Comparison of ENCODE assay signal across 8 mouse cellular contexts in the genomic region with DNA sequence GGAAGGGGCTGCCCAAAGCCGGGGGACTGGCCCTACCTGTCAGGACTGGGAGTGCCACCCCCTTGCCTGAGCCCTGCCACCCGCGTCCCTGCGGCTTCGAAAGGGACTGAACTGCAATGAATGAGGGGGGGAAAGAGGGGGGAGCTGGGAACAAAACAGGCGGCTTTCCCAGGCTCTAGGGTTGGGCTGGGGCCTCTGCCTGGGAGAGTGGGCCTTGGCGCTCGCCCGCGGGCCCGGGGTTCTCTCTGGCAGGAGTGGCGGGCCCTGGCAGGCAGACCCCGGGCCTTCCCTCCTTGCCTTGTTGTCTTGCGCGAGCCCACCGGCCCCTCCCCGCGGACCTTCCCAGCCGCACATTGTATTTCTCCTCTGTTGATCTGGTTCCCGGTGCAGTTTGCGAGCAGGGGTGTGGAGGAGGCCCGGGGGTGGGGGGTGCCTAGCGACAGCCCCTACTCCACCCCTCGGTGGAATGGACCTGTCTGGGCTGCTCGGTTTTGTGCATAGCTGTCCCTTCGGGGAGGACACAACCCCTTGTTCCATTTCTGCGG. TPM values are rescaled to one million over a fixed set of nuclear protein-coding genes. Genes with fewer than 3 reads are reported as not detected.
DNase-seq lines count a peak whose midpoint lies in the region; ATAC-seq and TF ChIP-seq lines count a peak whose summit lies in the region.
"Had no signal": no experiment of that assay in that cellular context is flagged by ENCODE, and none has a peak within 500 bp of the region (broad histone marks: within the 10 kb centered on the region; RNA-seq: fewer than 3 reads in every experiment).

No protein-coding gene starts in this region.

- H3K4me1 ChIP-seq in lung, embryonic 16.5 days (replicated peaks; ENCODE audit: control insufficient read depth, insufficient read depth, low read length): peaks cover 39% of the 10 kb centered on the region
- peaks cover 13% of the 10 kb centered on the region for H3K4me1 ChIP-seq in embryonic facial prominence, embryonic 11.5 days (ENCODE audit: control insufficient read depth, insufficient read depth, low read length)
- peaks cover 31% of the 10 kb centered on the region for H3K4me1 ChIP-seq in hindbrain, postnatal 0 days (ENCODE audit: insufficient read depth, low read length)
- peaks cover 62% of the 10 kb centered on the region for H3K4me1 ChIP-seq in neural tube, embryonic 12.5 days

- H3K36me3 ChIP-seq in lung, embryonic 16.5 days (ENCODE audit: control insufficient read depth, insufficient read depth, low read length): no peaks in the 10 kb centered on the region
- no peaks in the 10 kb centered on the region for H3K36me3 ChIP-seq in embryonic facial prominence, embryonic 11.5 days (replicated peaks; ENCODE audit: control insufficient read depth, insufficient read depth, low read depth, low read length)
- no peaks in the 10 kb centered on the region for H3K36me3 ChIP-seq in hindbrain, postnatal 0 days (ENCODE audit: insufficient read depth, low read length)
- H3K36me3 ChIP-seq in neural tube, embryonic 12.5 days: no peaks in the 10 kb centered on the region

- H3K4me3 ChIP-seq in lung, embryonic 16.5 days (ENCODE audit: low read length): peak overlapping the region; percentile 79
- peak overlapping the region; percentile 92 for H3K4me3 ChIP-seq in embryonic facial prominence, embryonic 11.5 days (ENCODE audit: low read depth, low read length)
- H3K4me3 ChIP-seq in hindbrain, postnatal 0 days (ENCODE audit: low read length): peak overlapping the region; percentile 87
- H3K4me3 ChIP-seq in neural tube, embryonic 12.5 days: peak overlapping the region; percentile 97

- peaks cover 37% of the 10 kb centered on the region for H3K27me3 ChIP-seq in lung, embryonic 16.5 days (ENCODE audit: control insufficient read depth, insufficient read depth, low read depth, low read length)
- no peaks in the 10 kb centered on the region for H3K27me3 ChIP-seq in embryonic facial prominence, embryonic 11.5 days (ENCODE audit: control insufficient read depth, insufficient read depth, low read length)
- no peaks in the 10 kb centered on the region for H3K27me3 ChIP-seq in hindbrain, postnatal 0 days (ENCODE audit: insufficient read depth, low read length)
- H3K27me3 ChIP-seq in neural tube, embryonic 12.5 days (replicated peaks): 0 out of 2 replicates have a peak, but pooled peaks cover 4% of the 10 kb centered on the region

- peak overlapping the region; percentile 76 for H3K9ac ChIP-seq in lung, embryonic 16.5 days (ENCODE audit: low read length)
- H3K9ac ChIP-seq in embryonic facial prominence, embryonic 11.5 days (replicated peaks; ENCODE audit: low read length): peak overlapping the region; percentile 94
- peak overlapping the region; percentile 92 for H3K9ac ChIP-seq in hindbrain, postnatal 0 days (replicated peaks; ENCODE audit: low read length)
- H3K9ac ChIP-seq in neural tube, embryonic 12.5 days: peak overlapping the region; percentile 99

- peak overlapping the region; percentile 82 for H3K27ac ChIP-seq in lung, embryonic 16.5 days (ENCODE audit: low read length)
- H3K27ac ChIP-seq in embryonic facial prominence, embryonic 11.5 days (replicated peaks; ENCODE audit: low read depth, low read length): peak overlapping the region; percentile 94
- peak overlapping the region; percentile 98 for H3K27ac ChIP-seq in hindbrain, postnatal 0 days
- H3K27ac ChIP-seq in neural tube, embryonic 12.5 days: peak overlapping the region; percentile 97

- TF ChIP-seq CTCF in hindbrain, postnatal 0 days (IDR thresholded peaks at IDR 0.05; ENCODE audit: low read depth): 0 out of 2 replicates have a peak, but pooled peaks have one; percentile 1

- under 1% methylated on average over 26 of the region's 27 CpGs for WGBS in lung, embryonic 16.5 days
- under 1% methylated on average over 26 of the region's 27 CpGs for WGBS in embryonic facial prominence, embryonic 11.5 days
- WGBS in hindbrain, postnatal 0 days: 1% methylated on average over 27 of the region's 27 CpGs
- 2% methylated on average over 27 of the region's 27 CpGs for WGBS in neural tube, embryonic 12.5 days

- no peak for DNase-seq in lung, postnatal 36 days
- DNase-seq in embryonic facial prominence, embryonic 11.5 days (ENCODE audit: low spot score): peak; percentile 70
- peak; percentile 84 for DNase-seq in hindbrain, postnatal 0 days (ENCODE audit: low spot score)
- no peak for DNase-seq in urinary bladder, adult 2 months (ENCODE audit: low spot score)
- DNase-seq in left cerebral cortex, adult 9 months (ENCODE audit: low spot score in 2 of 2): no peak

- H3K4me2 ChIP-seq in lung, embryonic 16.5 days (ENCODE audit: low read depth, low read length): peak overlapping the region; percentile 97
- peak overlapping the region; percentile 98 for H3K4me2 ChIP-seq in embryonic facial prominence, embryonic 11.5 days (ENCODE audit: low read depth, low read length)
- H3K4me2 ChIP-seq in hindbrain, postnatal 0 days (ENCODE audit: low read depth, low read length): peak overlapping the region; percentile 91
- peak overlapping the region; percentile 92 for H3K4me2 ChIP-seq in neural tube, embryonic 12.5 days (replicated peaks)

- no peaks in the 10 kb centered on the region for H3K9me3 ChIP-seq in lung, embryonic 16.5 days (ENCODE audit: control insufficient read depth, low read length)
- H3K9me3 ChIP-seq in embryonic facial prominence, embryonic 11.5 days (replicated peaks; ENCODE audit: control insufficient read depth, low read length): no peaks in the 10 kb centered on the region
- no peaks in the 10 kb centered on the region for H3K9me3 ChIP-seq in hindbrain, postnatal 0 days (ENCODE audit: low read length)
- H3K9me3 ChIP-seq in neural tube, embryonic 12.5 days: no peaks in the 10 kb centered on the region

- peak; percentile 54 for ATAC-seq in lung, embryonic 16.5 days (ENCODE audit: low read depth)
- ATAC-seq in embryonic facial prominence, embryonic 11.5 days (replicated peaks; ENCODE audit: insufficient number of reproducible peaks, low FRiP score, low TSS enrichment, low read depth): peak; percentile 61
- ATAC-seq in hindbrain, postnatal 0 days: peak; percentile 75
- ATAC-seq in neural tube, embryonic 12.5 days (ENCODE audit: low FRiP score, low read depth): peak; percentile 79

RNA-seq across cellular contexts. Expression of a gene that starts 0.7 kb away (rescaled TPM):
- polyA plus RNA-seq in lung, embryonic 16.5 days (2015; fragmentation: Nextera tagmentation; extraction: Ambion mirVana): 1.5 and 1.6 TPM in 2 replicates
- 11.0 and 11.7 TPM in 2 replicates for polyA plus RNA-seq in embryonic facial prominence, embryonic 11.5 days (2014; fragmentation: Nextera tagmentation; extraction: Ambion mirVana)
- 136 and 150 TPM in 2 replicates for total RNA-seq in hindbrain, postnatal 0 days (2014; rRNA removed)
- 12.6 and 13.0 TPM in 2 replicates for polyA plus RNA-seq in hindbrain, postnatal 0 days (2015; fragmentation: Nextera tagmentation; extraction: Ambion mirVana)
- 22.0 and 30.3 TPM in 2 replicates for polyA plus RNA-seq in neural tube, embryonic 12.5 days (2016; fragmentation: Nextera tagmentation; extraction: Ambion mirVana)
- 7.2 and 8.4 TPM in 2 replicates for polyA plus RNA-seq in urinary bladder, adult 2 months (2012; rRNA removed)

RNA-seq across cellular contexts. Expression of a gene that starts 49.5 kb away (rescaled TPM):
- 51.9 and 55.2 TPM in 2 replicates for polyA plus RNA-seq in lung, embryonic 16.5 days (2015; fragmentation: Nextera tagmentation; extraction: Ambion mirVana)
- 28.9 and 31.9 TPM in 2 replicates for polyA plus RNA-seq in embryonic facial prominence, embryonic 11.5 days (2014; fragmentation: Nextera tagmentation; extraction: Ambion mirVana)
- 65.5 and 72.0 TPM in 2 replicates for total RNA-seq in hindbrain, postnatal 0 days (2014; rRNA removed)
- polyA plus RNA-seq in hindbrain, postnatal 0 days (2015; fragmentation: Nextera tagmentation; extraction: Ambion mirVana): 75.8 and 79.7 TPM in 2 replicates
- polyA plus RNA-seq in neural tube, embryonic 12.5 days (2016; fragmentation: Nextera tagmentation; extraction: Ambion mirVana): 32.6 and 34.9 TPM in 2 replicates
- polyA plus RNA-seq in urinary bladder, adult 2 months (2012; rRNA removed): 160 and 175 TPM in 2 replicates

RNA-seq across cellular contexts. Expression of a gene that starts 56.4 kb away (rescaled TPM):
- 21.9 and 24.5 TPM in 2 replicates for polyA plus RNA-seq in lung, embryonic 16.5 days (2015; fragmentation: Nextera tagmentation; extraction: Ambion mirVana)
- polyA plus RNA-seq in embryonic facial prominence, embryonic 11.5 days (2014; fragmentation: Nextera tagmentation; extraction: Ambion mirVana): 14.5 and 16.7 TPM in 2 replicates
- total RNA-seq in hindbrain, postnatal 0 days (2014; rRNA removed): 71.8 and 90.1 TPM in 2 replicates
- 47.1 and 48.3 TPM in 2 replicates for polyA plus RNA-seq in hindbrain, postnatal 0 days (2015; fragmentation: Nextera tagmentation; extraction: Ambion mirVana)
- polyA plus RNA-seq in neural tube, embryonic 12.5 days (2016; fragmentation: Nextera tagmentation; extraction: Ambion mirVana): 19.6 and 21.3 TPM in 2 replicates
- 115 and 117 TPM in 2 replicates for polyA plus RNA-seq in urinary bladder, adult 2 months (2012; rRNA removed)
- total RNA-seq: common myeloid progenitor, adult 5-6 weeks had no signal

Comparison
In these comparisons a context has a peak if more than half of its experiments do, and no peak if none do; other contexts are left out.
1. DNase-seq: peak in embryonic facial prominence, embryonic 11.5 days (single experiment) and hindbrain, postnatal 0 days (single experiment); none in lung, postnatal 36 days (single experiment), urinary bladder, adult 2 months (single experiment) and left cerebral cortex, adult 9 months (0 of 2).
2. Peak in every context shown above with its lines, with median percentiles within 50 percentile points of each other: ATAC-seq, H3K27ac ChIP-seq, H3K4me2 ChIP-seq, H3K4me3 ChIP-seq and H3K9ac ChIP-seq.